Mouse (Mus musculus) stomach, embryonic 15.5 days (tissue): ENCODE measurements around the gene Gm7271. TPM values are rescaled to one million over a fixed set of nuclear protein-coding genes. Genes with fewer than 3 reads are reported as not detected.
A peak's percentile ranks its signal among the peaks of the same experiment; 100 is the strongest.

ENCODE experiments used
- ATAC-seq: fragments of 200-750 bp; cut with Nextera tagmentation; 2 replicates; pipeline ENCODE4 v1.8.0; 2017; ENCODE audit warnings: low read depth, moderate number of reproducible peaks, moderate TSS enrichment; ENCODE audit not compliant: insufficient read depth, low FRiP score
- H3K27ac ChIP-seq: fragments of 300-500 bp; sonication (generic); 2 replicates; pipeline ENCODE4 v1.5.1; 2015; ENCODE audit warnings: mild to moderate bottlenecking, inconsistent platforms
- H3K27me3 ChIP-seq: fragments of 300-500 bp; sonication (generic); replicated peaks from 2 replicates; pipeline ENCODE4 v1.6.1; 2015; ENCODE audit warnings: inconsistent platforms
- H3K36me3 ChIP-seq: fragments of 300-500 bp; sonication (generic); 2 replicates; pipeline ENCODE4 v1.6.1; 2015; ENCODE audit warnings: inconsistent platforms
- H3K4me1 ChIP-seq: fragments of 300-500 bp; sonication (generic); 2 replicates; pipeline ENCODE4 v1.6.1; 2015; ENCODE audit warnings: inconsistent platforms
- H3K4me2 ChIP-seq: fragments of 300-500 bp; sonication (generic); 2 replicates; pipeline ENCODE4 v1.6.1; 2015; ENCODE audit warnings: mild to moderate bottlenecking, inconsistent platforms
- H3K4me3 ChIP-seq: fragments of 300-500 bp; sonication (generic); replicated peaks from 2 replicates; pipeline ENCODE4 v1.5.1; 2015; ENCODE audit warnings: inconsistent platforms
- H3K9ac ChIP-seq: fragments of 300-500 bp; sonication (generic); 2 replicates; pipeline ENCODE4 v1.6.1; 2015; ENCODE audit warnings: inconsistent platforms
- H3K9me3 ChIP-seq: fragments of 300-500 bp; sonication (generic); 2 replicates; pipeline ENCODE4 v1.6.1; 2016; ENCODE audit warnings: inconsistent platforms
- WGBS: fragments of 180-500 bp; shearing (Covaris S2); methylation state at CpG from one replicate; pipeline ENCODE4 v1.1.7; 2015; 5-methylcytosine and 5-hydroxymethylcytosine counted together
- polyA plus RNA-seq: library from polyadenylated mRNA; unstranded; fragments of >200 nt; fragmentation: Nextera tagmentation; extraction: Ambion mirVana; gene quantifications from 2 replicates; pipeline ENCODE4 v1.2.1, GENCODE M21; 2015

The Gm7271 gene
- polyA plus RNA-seq = not detected in 2 replicates

- no peak within 1 kb of the TSS for H3K4me2 ChIP-seq
- H3K4me1 ChIP-seq = no peaks in the 10 kb centered on the region
- H3K27me3 ChIP-seq = no peaks in the 10 kb centered on the region
- no peak within 1 kb of the TSS for H3K9ac ChIP-seq
- H3K27ac ChIP-seq = no peak within 1 kb of the TSS
- H3K9me3 ChIP-seq = no peaks in the 10 kb centered on the region
- 46% methylated on average over 5 of the region's 5 CpGs for WGBS
- no peak within 1 kb of the TSS for H3K4me3 ChIP-seq
- H3K36me3 ChIP-seq = no peaks in the 10 kb centered on the region
- no peak for ATAC-seq
Observed at GRCm38 (mm10) chr5:76483811-76484210, at the start of gene Gm7271. TSS of gene Gm7271 (plus strand) at chr5:76484040.

GRCm38 (mm10) chr5:76437100-76437499 lies 46.7 kb upstream of the Gm7271 start:
- Histone ChIP-seq H3K36me3 (no peaks in the 10 kb centered on the region), H3K27me3 (no peaks in the 10 kb centered on the region), H3K4me3 (no peak overlapping the region), H3K9ac (no peak overlapping the region), H3K9me3 (no peaks in the 10 kb centered on the region), H3K4me2 (no peak overlapping the region), H3K4me1 (no peaks in the 10 kb centered on the region), H3K27ac (no peak overlapping the region)
- 67% methylated on average over 5 of the region's 5 CpGs for WGBS
- ATAC-seq = peak; percentile 78

- Histone ChIP-seq H3K27ac (no peak overlapping the region), H3K27me3 (no peaks in the 10 kb centered on the region), H3K9me3 (no peaks in the 10 kb centered on the region), H3K4me3 (no peak overlapping the region), H3K36me3 (no peaks in the 10 kb centered on the region), H3K9ac (no peak overlapping the region), H3K4me1 (no peaks in the 10 kb centered on the region), H3K4me2 (no peak overlapping the region)
- 86% methylated on average over 8 of the region's 8 CpGs for WGBS
- ATAC-seq = no peak
Observed at GRCm38 (mm10) chr5:76437696-76438095, 46.1 kb upstream of the Gm7271 start.

- no peak overlapping the region for H3K4me3 ChIP-seq
- no peak overlapping the region for H3K4me2 ChIP-seq
- H3K27me3 ChIP-seq = no peaks in the 10 kb centered on the region
- H3K4me1 ChIP-seq = no peaks in the 10 kb centered on the region
- no peak overlapping the region for H3K27ac ChIP-seq
- no peak for ATAC-seq
- no peaks in the 10 kb centered on the region for H3K36me3 ChIP-seq
- 60% methylated on average over 4 of the region's 4 CpGs for WGBS
- no peak overlapping the region for H3K9ac ChIP-seq
- H3K9me3 ChIP-seq = no peaks in the 10 kb centered on the region
Observed at GRCm38 (mm10) chr5:76441431-76441830, 42.4 kb upstream of the Gm7271 start.

GRCm38 (mm10) chr5:76474931-76475330 lies 8.9 kb upstream of the Gm7271 start:
- H3K36me3 ChIP-seq = no peaks in the 10 kb centered on the region
- H3K27me3 ChIP-seq = no peaks in the 10 kb centered on the region
- H3K4me2 ChIP-seq = no peak overlapping the region
- no peak overlapping the region for H3K9ac ChIP-seq
- ATAC-seq = no peak
- no peak overlapping the region for H3K4me3 ChIP-seq
- no peak overlapping the region for H3K27ac ChIP-seq
- WGBS = 79% methylated on average over 2 of the region's 2 CpGs
- H3K9me3 ChIP-seq = no peaks in the 10 kb centered on the region
- no peaks in the 10 kb centered on the region for H3K4me1 ChIP-seq

GRCm38 (mm10) chr5:76476873-76477272 lies 7.0 kb upstream of the Gm7271 start:
- no peak overlapping the region for H3K27ac ChIP-seq
- no peaks in the 10 kb centered on the region for H3K36me3 ChIP-seq
- WGBS = 80% methylated on average over 4 of the region's 4 CpGs
- H3K4me3 ChIP-seq = no peak overlapping the region
- no peak overlapping the region for H3K4me2 ChIP-seq
- no peak overlapping the region for H3K9ac ChIP-seq
- no peak for ATAC-seq
- H3K4me1 ChIP-seq = no peaks in the 10 kb centered on the region
- no peaks in the 10 kb centered on the region for H3K9me3 ChIP-seq
- H3K27me3 ChIP-seq = no peaks in the 10 kb centered on the region

- Histone ChIP-seq H3K36me3 (no peaks in the 10 kb centered on the region), H3K9me3 (no peaks in the 10 kb centered on the region), H3K4me3 (no peak overlapping the region), H3K27me3 (no peaks in the 10 kb centered on the region), H3K9ac (no peak overlapping the region), H3K4me1 (no peaks in the 10 kb centered on the region), H3K4me2 (no peak overlapping the region), H3K27ac (no peak overlapping the region)
- 26% methylated on average over 9 of the region's 9 CpGs for WGBS
- no peak for ATAC-seq
Observed at GRCm38 (mm10) chr5:76477764-76478163, 6.1 kb upstream of the Gm7271 start.

GRCm38 (mm10) chr5:76495126-76495525 lies 11.3 kb downstream of the Gm7271 start:
- 80% methylated on average over 13 of the region's 13 CpGs for WGBS
- H3K4me1 ChIP-seq = no peaks in the 10 kb centered on the region
- H3K27me3 ChIP-seq = no peaks in the 10 kb centered on the region
- H3K4me2 ChIP-seq = no peak overlapping the region
- ATAC-seq = no peak
- no peak overlapping the region for H3K4me3 ChIP-seq
- no peak overlapping the region for H3K27ac ChIP-seq
- no peaks in the 10 kb centered on the region for H3K9me3 ChIP-seq
- no peak overlapping the region for H3K9ac ChIP-seq
- no peaks in the 10 kb centered on the region for H3K36me3 ChIP-seq

- no peak overlapping the region for H3K9ac ChIP-seq
- no peaks in the 10 kb centered on the region for H3K36me3 ChIP-seq
- no peak overlapping the region for H3K4me2 ChIP-seq
- no peaks in the 10 kb centered on the region for H3K27me3 ChIP-seq
- H3K27ac ChIP-seq = no peak overlapping the region
- H3K4me1 ChIP-seq = no peaks in the 10 kb centered on the region
- 79% methylated on average over 1 of the region's 1 CpGs for WGBS
- no peaks in the 10 kb centered on the region for H3K9me3 ChIP-seq
- ATAC-seq = no peak
- H3K4me3 ChIP-seq = no peak overlapping the region
Observed at GRCm38 (mm10) chr5:76522446-76522845, 38.6 kb downstream of the Gm7271 start.

GRCm38 (mm10) chr5:76524623-76525022 lies 40.8 kb downstream of the Gm7271 start:
- 71% methylated on average over 5 of the region's 5 CpGs for whole genome bisulfite sequencing
- no peak overlapping the region for H3K4me2 ChIP-seq
- no peak overlapping the region for H3K4me3 ChIP-seq
- H3K4me1 ChIP-seq = no peaks in the 10 kb centered on the region
- no peak for ATAC-seq
- no peaks in the 10 kb centered on the region for H3K36me3 ChIP-seq
- no peaks in the 10 kb centered on the region for H3K27me3 ChIP-seq
- no peaks in the 10 kb centered on the region for H3K9me3 ChIP-seq
- no peak overlapping the region for H3K9ac ChIP-seq
- H3K27ac ChIP-seq = no peak overlapping the region

GRCm38 (mm10) chr5:76525066-76525465 lies 41.2 kb downstream of the Gm7271 start:
- 55% methylated on average over 4 of the region's 4 CpGs for WGBS
- H3K27me3 ChIP-seq = no peaks in the 10 kb centered on the region
- ATAC-seq = no peak

GRCm38 (mm10) chr5:76525829-76526228 lies 42.0 kb downstream of the Gm7271 start:
- Histone ChIP-seq H3K4me3 (no peak overlapping the region), H3K27ac (no peak overlapping the region), H3K4me2 (no peak overlapping the region), H3K9ac (no peak overlapping the region), H3K9me3 (no peaks in the 10 kb centered on the region), H3K36me3 (no peaks in the 10 kb centered on the region), H3K4me1 (0 out of 2 replicates have a peak, but pooled peaks cover 4% of the 10 kb centered on the region), H3K27me3 (no peaks in the 10 kb centered on the region)
- no peak for ATAC-seq
- 50% methylated on average over 2 of the region's 2 CpGs for WGBS

More at GRCm38 (mm10) chr5:76525066-76525465, 41.2 kb downstream of the Gm7271 start:
- no peaks in the 10 kb centered on the region for H3K36me3 ChIP-seq
- H3K4me2 ChIP-seq = no peak overlapping the region
- 0 out of 2 replicates have a peak, but pooled peaks cover 4% of the 10 kb centered on the region for H3K4me1 ChIP-seq
- no peak overlapping the region for H3K9ac ChIP-seq
- H3K27ac ChIP-seq = no peak overlapping the region
- no peaks in the 10 kb centered on the region for H3K9me3 ChIP-seq
- H3K4me3 ChIP-seq = no peak overlapping the region
